Mouse (Mus musculus): ENCODE measurements around the gene Rnls. TPM values are rescaled to one million over a fixed set of nuclear protein-coding genes. Genes with fewer than 3 reads are reported as not detected.

The Rnls gene
- polyA plus RNA-seq, 1 experiment from 2014 or later: 8.9 TPM

DNA sequence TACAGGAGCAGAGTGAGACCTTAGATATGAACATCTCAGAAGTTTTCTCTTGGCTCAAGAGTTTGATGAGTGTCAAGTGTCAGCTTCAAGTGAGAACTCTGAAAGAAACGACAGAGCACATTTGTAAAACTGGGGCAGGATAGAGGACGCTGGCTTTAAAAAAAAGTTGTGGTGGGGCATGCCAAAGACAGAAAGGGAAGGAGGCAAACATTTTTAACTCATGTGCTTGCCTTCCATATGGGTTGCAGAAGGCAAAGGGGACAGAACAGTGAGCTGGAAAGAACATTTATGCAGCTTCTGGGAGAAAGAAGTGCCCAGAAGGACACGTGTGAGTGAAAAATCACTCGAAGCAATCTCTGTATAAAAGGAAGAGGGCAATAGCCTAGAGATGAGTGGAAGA is 75.0 kb downstream of the Rnls start:
- ATAC-seq (ENCODE audit: extremely low read depth, insufficient number of reproducible peaks, low FRiP score, low TSS enrichment): no peak
- no peaks in the 10 kb centered on the region for H3K36me3 ChIP-seq
- no peaks in the 10 kb centered on the region for H3K9me3 ChIP-seq
- H3K4me1 ChIP-seq: no peaks in the 10 kb centered on the region
- no peak overlapping the region for H3K27ac ChIP-seq (replicated peaks)
- H3K4me3 ChIP-seq: no peak overlapping the region
- no peak overlapping the region for H3K4me2 ChIP-seq
- no peak overlapping the region for H3K9ac ChIP-seq
- 43% methylated on average over 4 of the region's 4 CpGs for WGBS
- no peaks in the 10 kb centered on the region for H3K27me3 ChIP-seq (replicated peaks)

DNA sequence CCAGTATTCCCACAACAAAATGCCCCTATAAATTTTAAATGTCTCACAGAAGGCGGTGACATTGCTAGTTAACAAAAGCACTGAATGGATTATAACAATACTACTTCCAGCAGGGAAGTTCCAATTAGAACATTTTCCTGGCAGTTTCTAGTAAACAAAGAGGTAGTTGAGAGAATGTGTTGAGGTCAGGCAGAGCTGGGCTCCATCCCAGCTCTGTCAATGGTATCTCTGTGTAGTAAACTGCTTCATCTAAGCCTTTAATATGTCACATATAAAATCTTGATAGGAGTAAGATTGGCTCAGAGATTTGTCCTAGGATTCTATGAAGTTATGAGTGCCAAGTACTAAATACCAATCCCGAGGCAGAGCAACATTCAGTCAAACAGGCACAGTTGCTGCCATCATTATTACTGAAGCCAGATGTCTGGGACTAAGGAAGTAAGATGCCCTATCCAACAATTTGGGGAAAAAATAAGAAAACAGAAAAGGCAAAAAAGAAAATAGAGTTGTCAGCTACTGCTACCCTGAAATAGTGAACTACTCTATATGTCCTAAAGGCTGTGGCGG is 92.3 kb downstream of the Rnls start:
- no peaks in the 10 kb centered on the region for H3K4me1 ChIP-seq
- no peak for ATAC-seq (ENCODE audit: extremely low read depth, insufficient number of reproducible peaks, low FRiP score, low TSS enrichment)
- no peaks in the 10 kb centered on the region for H3K9me3 ChIP-seq
- H3K9ac ChIP-seq: no peak overlapping the region
- no peak overlapping the region for H3K27ac ChIP-seq (replicated peaks)
- H3K27me3 ChIP-seq (replicated peaks): no peaks in the 10 kb centered on the region
- 73% methylated on average over 3 of the region's 3 CpGs for WGBS
- H3K36me3 ChIP-seq: no peaks in the 10 kb centered on the region
- H3K4me3 ChIP-seq: no peak overlapping the region
- H3K4me2 ChIP-seq: no peak overlapping the region

DNA sequence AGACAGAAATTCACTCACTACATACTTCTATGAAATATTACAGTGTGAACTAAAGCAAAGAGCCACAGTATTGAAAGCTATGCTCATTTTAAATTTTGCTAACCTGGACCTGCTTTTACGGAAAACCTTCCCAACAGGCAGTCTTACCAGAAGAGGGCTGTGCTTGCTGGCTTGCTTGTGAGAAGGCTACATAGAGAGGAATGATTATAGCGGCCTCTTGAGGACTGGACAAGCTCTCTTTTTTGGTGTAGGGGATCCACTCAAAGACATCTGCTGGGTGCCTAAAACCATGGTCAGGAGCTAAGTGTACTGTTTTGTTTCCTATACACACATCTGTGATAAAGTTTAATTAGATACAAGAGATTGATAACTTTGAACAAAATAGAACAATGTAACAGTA is 95.8 kb downstream of the Rnls start:
- no peak overlapping the region for H3K4me3 ChIP-seq
- no peaks in the 10 kb centered on the region for H3K4me1 ChIP-seq
- H3K9me3 ChIP-seq: no peaks in the 10 kb centered on the region
- no peaks in the 10 kb centered on the region for H3K36me3 ChIP-seq
- WGBS: 59% methylated on average over 2 of the region's 2 CpGs
- H3K27me3 ChIP-seq (replicated peaks): no peaks in the 10 kb centered on the region
- H3K27ac ChIP-seq (replicated peaks): no peak overlapping the region
- no peak overlapping the region for H3K4me2 ChIP-seq
- no peak for ATAC-seq (ENCODE audit: extremely low read depth, insufficient number of reproducible peaks, low FRiP score, low TSS enrichment)
- no peak overlapping the region for H3K9ac ChIP-seq

DNA sequence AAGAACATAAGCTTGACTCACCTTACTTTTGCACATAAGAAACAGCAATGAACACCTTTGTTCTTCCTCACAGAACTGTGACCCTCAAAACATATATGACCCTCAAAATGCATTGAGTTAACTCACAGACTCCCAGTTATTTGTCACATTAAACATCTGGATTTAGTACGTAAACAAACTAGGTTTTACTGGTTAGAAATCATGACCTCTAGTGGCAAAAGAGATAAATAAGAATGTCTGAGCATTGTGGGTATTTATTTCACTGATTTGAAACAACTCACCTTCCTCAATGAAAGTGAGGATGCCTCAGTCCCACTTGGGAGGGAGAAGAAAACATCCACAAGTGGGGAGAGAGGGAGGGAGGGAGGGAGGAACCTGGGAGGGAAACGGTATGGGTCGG is 109.1 kb downstream of the Rnls start:
- 53% methylated on average over 3 of the region's 3 CpGs for WGBS
- ATAC-seq (ENCODE audit: extremely low read depth, insufficient number of reproducible peaks, low FRiP score, low TSS enrichment): no peak
- no peaks in the 10 kb centered on the region for H3K4me1 ChIP-seq
- no peaks in the 10 kb centered on the region for H3K27me3 ChIP-seq (replicated peaks)
- H3K27ac ChIP-seq (replicated peaks): no peak overlapping the region
- no peak overlapping the region for H3K9ac ChIP-seq
- no peak overlapping the region for H3K4me3 ChIP-seq
- H3K36me3 ChIP-seq: no peaks in the 10 kb centered on the region
- H3K4me2 ChIP-seq: no peak overlapping the region
- no peaks in the 10 kb centered on the region for H3K9me3 ChIP-seq

DNA sequence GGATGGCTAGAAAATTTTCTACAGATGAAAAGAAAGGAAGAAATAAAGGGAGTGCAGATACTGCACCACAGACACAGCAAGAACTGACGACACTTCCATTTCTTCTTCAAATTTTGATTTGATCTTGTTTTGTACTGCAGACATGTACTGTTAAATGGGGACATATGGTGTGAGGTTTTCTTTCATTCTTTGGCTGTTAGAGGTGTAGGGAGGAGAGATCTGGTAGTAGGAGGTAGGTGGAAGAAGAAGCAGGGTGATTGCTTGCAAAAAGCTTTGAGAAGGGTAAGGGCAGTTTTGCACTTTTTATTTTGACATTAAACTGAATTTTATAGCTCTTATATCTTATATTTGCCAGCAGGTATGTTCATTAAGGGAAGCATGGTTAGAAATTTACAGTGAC is 115.7 kb downstream of the Rnls start:
- WGBS: 78% methylated on average over 1 of the region's 1 CpGs
- Histone ChIP-seq H3K4me1 (no peaks in the 10 kb centered on the region), H3K9me3 (no peaks in the 10 kb centered on the region), H3K9ac (no peak overlapping the region), H3K4me3 (no peak overlapping the region), H3K27ac (replicated peaks) (no peak overlapping the region), H3K36me3 (no peaks in the 10 kb centered on the region), H3K4me2 (no peak overlapping the region), H3K27me3 (replicated peaks) (no peaks in the 10 kb centered on the region)
- ATAC-seq (ENCODE audit: extremely low read depth, insufficient number of reproducible peaks, low FRiP score, low TSS enrichment): no peak

DNA sequence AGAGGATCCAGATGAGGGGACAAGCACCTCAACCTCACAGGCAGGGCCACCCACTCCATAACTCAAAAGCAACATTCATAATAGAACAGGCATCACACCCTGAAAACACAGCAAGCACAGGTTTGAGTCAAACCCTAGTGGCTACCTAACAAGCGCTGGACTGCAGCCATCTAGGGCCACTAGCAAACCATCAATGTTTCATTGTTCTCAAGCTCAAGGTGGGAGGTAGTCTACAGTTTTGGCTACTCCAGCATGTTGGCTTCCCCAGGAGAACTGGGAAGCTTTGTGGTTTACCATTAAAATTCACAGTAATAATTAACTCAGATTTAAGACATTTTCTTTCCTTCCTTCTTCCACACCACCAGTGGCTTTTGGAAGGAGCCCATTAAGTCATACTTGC is 118.4 kb downstream of the Rnls start:
- no peak overlapping the region for H3K9ac ChIP-seq
- no peak for ATAC-seq (ENCODE audit: extremely low read depth, insufficient number of reproducible peaks, low FRiP score, low TSS enrichment)
- H3K4me3 ChIP-seq: no peak overlapping the region
- no peaks in the 10 kb centered on the region for H3K27me3 ChIP-seq (replicated peaks)
- no peaks in the 10 kb centered on the region for H3K4me1 ChIP-seq
- no peaks in the 10 kb centered on the region for H3K36me3 ChIP-seq
- H3K27ac ChIP-seq (replicated peaks): no peak overlapping the region
- 82% methylated on average over 1 of the region's 1 CpGs for WGBS
- H3K4me2 ChIP-seq: no peak overlapping the region
- no peaks in the 10 kb centered on the region for H3K9me3 ChIP-seq

DNA sequence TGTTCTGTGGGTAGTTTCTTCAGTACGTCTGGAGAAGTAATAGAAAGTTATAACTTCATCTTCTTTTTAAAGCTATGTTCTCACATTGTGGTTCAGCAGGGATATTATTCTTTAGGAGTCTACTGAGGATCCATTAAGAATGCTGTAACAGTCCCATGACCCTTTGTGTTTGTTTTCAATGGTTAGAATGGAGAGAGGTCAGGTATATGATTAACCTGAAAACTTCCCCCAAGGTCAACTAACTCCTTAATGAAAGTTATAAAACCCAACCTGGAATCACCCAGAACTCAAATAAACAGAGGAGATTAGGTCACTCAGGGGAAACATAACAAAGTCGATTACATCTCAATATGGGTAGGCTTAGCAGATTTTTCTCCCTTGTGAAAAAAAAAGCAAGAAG is 120.5 kb downstream of the Rnls start:
- Histone ChIP-seq H3K9me3 (no peaks in the 10 kb centered on the region), H3K36me3 (no peaks in the 10 kb centered on the region), H3K4me1 (no peaks in the 10 kb centered on the region), H3K4me3 (no peak overlapping the region), H3K4me2 (no peak overlapping the region), H3K27me3 (replicated peaks) (no peaks in the 10 kb centered on the region), H3K27ac (replicated peaks) (no peak overlapping the region), H3K9ac (no peak overlapping the region)
- no peak for ATAC-seq (ENCODE audit: extremely low read depth, insufficient number of reproducible peaks, low FRiP score, low TSS enrichment)
- WGBS: 52% methylated on average over 2 of the region's 2 CpGs

DNA sequence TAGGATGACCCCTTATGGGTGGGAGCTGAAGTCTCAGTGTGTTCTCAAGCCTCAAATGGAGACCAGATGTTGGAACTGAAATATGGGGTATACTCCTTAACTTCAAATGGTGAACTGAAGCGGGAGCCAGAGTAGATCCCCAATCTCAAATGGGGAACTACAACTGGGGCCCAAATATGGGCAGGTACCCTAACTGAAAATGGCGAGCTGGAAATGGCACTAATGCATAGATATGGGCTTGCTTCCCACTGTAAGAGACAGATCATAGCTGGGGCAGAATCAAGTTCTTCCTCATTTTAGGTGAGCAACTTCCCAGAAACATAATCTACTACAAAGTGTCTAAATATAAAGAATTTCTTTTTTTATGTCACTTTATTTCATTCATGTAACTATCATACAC is 121.9 kb downstream of the Rnls start:
- Histone ChIP-seq H3K9ac (no peak overlapping the region), H3K36me3 (no peaks in the 10 kb centered on the region), H3K4me3 (no peak overlapping the region), H3K4me2 (no peak overlapping the region), H3K9me3 (no peaks in the 10 kb centered on the region), H3K27ac (replicated peaks) (no peak overlapping the region), H3K27me3 (replicated peaks) (no peaks in the 10 kb centered on the region), H3K4me1 (no peaks in the 10 kb centered on the region)
- ATAC-seq (ENCODE audit: extremely low read depth, insufficient number of reproducible peaks, low FRiP score, low TSS enrichment): no peak
- WGBS: 74% methylated on average over 2 of the region's 2 CpGs

DNA sequence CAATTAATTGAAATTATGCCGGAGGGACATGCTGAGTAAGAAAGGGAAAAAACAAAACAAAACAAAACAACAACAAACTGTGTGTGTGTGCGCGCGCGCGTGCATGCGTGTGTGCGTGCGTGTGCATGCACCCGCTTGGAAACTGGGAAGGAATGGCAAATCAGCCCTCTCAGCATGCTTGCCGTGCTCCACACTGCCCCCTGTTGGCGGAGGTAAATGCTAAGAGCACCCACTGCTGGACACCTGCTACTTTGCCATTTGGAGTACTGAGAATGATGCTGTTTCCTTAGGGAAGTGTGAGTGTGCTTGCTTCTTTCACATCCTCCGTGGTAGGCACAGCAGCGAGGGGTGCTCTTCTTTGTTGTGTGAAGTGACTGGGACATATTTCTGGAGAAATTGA is 124.1 kb downstream of the Rnls start:
- Histone ChIP-seq H3K4me2 (no peak overlapping the region), H3K4me1 (no peaks in the 10 kb centered on the region), H3K27me3 (replicated peaks) (no peaks in the 10 kb centered on the region), H3K9ac (no peak overlapping the region), H3K36me3 (no peaks in the 10 kb centered on the region), H3K27ac (replicated peaks) (no peak overlapping the region), H3K4me3 (no peak overlapping the region), H3K9me3 (no peaks in the 10 kb centered on the region)
- no peak for ATAC-seq (ENCODE audit: extremely low read depth, insufficient number of reproducible peaks, low FRiP score, low TSS enrichment)
- 72% methylated on average over 14 of the region's 14 CpGs for WGBS

DNA sequence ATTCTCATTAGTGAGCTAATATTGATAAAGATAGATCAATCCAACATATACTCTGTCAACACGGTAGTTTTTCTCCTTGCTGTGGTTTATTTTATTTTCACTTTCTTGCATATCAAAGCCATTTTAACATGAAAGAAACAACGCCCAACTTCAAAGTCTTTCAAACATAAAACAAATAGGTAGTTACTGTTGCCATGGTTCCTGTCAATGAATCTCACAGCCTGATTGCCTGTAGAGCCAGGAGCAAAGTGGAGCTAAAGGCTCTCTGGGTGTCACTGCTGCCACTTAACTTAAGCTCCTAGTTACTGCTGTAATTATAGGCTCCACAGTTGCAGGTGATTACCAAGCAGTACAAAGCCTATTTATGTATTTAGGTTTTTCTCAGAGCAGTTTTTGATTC is 126.8 kb downstream of the Rnls start:
- H3K27ac ChIP-seq (replicated peaks): no peak overlapping the region
- no peaks in the 10 kb centered on the region for H3K36me3 ChIP-seq
- no peak overlapping the region for H3K9ac ChIP-seq
- H3K9me3 ChIP-seq: no peaks in the 10 kb centered on the region
- H3K4me1 ChIP-seq: no peaks in the 10 kb centered on the region
- no peak overlapping the region for H3K4me2 ChIP-seq
- H3K4me3 ChIP-seq: no peak overlapping the region
- 30% methylated on average over 2 of the region's 2 CpGs for WGBS
- no peaks in the 10 kb centered on the region for H3K27me3 ChIP-seq (replicated peaks)
- no peak for ATAC-seq (ENCODE audit: extremely low read depth, insufficient number of reproducible peaks, low FRiP score, low TSS enrichment)

DNA sequence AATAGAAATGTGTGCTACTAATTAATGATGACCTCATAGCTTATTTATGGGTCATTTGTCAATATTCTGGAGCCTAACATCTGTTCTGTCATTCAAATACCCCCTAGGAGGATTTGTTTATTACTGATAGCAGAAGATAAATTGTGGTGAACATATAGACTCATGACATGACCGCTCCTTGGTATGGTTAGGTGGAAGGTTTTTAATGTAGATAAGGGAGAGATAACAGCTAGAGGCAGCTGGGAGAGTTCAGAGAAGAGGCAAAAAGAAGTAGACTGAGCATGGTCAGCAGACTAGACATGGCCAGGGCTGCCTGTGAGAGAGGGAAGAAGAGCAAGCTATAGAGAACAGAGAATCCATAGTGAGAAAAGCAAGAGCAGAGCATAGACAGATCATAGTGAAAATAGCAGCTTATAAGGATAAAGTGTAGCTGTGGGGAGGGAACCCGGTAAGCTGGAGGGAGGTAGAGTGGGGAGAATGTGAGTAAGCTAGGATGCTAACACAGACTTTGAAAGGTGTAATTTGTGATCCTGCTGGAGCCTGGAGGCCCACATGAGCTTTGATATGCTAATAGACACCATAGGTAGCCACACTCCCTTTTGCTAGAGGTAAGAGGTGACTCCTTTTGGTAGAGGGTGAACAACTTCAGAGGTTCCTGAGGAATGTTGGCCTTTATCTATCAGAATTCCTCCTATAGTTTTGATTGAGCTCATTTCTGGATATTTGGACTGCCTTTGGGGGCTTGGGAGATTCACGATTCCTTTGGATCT is 127.7 kb downstream of the Rnls start:
- Histone ChIP-seq H3K4me2 (no peak overlapping the region), H3K36me3 (no peaks in the 10 kb centered on the region), H3K4me1 (no peaks in the 10 kb centered on the region), H3K27me3 (replicated peaks) (no peaks in the 10 kb centered on the region), H3K27ac (replicated peaks) (no peak overlapping the region), H3K9me3 (no peaks in the 10 kb centered on the region), H3K4me3 (no peak overlapping the region), H3K9ac (no peak overlapping the region)
- WGBS: 28% methylated on average over 3 of the region's 3 CpGs
- no peak for ATAC-seq (ENCODE audit: extremely low read depth, insufficient number of reproducible peaks, low FRiP score, low TSS enrichment)

DNA sequence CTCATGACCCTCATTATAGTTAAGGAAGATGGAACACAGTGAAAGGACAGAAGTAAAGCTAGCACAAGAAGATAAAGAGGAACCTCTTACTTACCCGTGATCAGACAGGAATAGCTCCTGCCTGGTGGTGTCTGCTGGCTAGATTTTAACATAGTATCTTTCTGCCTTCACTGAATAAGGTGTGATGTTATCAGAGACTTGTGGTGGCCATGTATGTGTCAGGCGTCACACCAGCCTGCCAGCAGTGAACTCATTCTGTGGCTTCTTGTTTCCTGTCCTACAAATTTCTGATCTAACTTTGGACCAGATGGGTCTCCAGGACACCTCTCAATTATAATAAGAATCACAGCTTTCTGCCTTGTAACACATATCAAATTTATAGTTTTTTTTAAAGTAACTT is 129.7 kb downstream of the Rnls start:
- Histone ChIP-seq H3K4me1 (no peaks in the 10 kb centered on the region), H3K27ac (replicated peaks) (no peak overlapping the region)
- ATAC-seq (ENCODE audit: extremely low read depth, insufficient number of reproducible peaks, low FRiP score, low TSS enrichment): no peak

More for the DNA sequence above, 129.7 kb downstream of the Rnls start:
- no peaks in the 10 kb centered on the region for H3K9me3 ChIP-seq
- H3K36me3 ChIP-seq: no peaks in the 10 kb centered on the region
- 31% methylated on average over 2 of the region's 2 CpGs for WGBS
- no peak overlapping the region for H3K9ac ChIP-seq
- no peak overlapping the region for H3K4me2 ChIP-seq
- H3K27me3 ChIP-seq (replicated peaks): no peaks in the 10 kb centered on the region
- no peak overlapping the region for H3K4me3 ChIP-seq
